Mouse (Mus musculus): ENCODE results near the gene Gm3952. TPM values are rescaled to one million over a fixed set of nuclear protein-coding genes. Genes with fewer than 3 reads are reported as not detected.

Gm3952 gene
- polyA plus RNA-seq, 1 experiment from 2014 or later = not detected

DNA sequence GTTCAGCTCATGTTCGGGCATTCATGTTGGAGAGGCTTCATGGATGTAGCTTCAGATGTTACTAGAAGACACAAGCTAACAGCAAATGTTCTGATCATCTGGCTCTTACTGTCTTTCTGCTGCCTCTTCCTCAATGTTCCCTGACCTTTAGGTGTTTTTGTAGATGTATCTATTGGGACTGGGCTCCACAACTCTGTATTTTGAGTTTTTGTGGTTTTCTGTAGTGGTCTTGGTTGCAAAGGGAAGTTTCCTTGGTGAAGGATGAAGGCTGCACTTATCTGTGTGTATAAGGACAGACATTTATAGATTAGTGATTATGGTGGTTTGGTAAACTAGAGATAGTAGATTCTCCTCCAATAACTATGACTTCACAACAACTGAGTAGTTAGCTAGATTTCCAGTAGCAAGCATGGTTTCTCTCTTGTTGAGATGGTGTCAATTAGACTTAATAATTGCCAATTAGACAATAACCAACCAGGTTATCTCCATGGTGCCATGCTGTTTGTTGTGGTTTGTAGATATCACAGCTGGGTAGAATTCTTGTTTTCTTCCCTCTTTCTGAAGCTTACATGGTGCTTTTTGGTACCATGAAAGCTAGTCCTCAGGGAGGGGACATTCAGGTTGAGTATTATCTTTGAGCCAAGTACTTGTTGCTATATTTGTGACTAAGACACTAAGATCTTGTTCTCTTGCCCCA is 101.6 kb downstream of the Gm3952 start:
- H3K27me3 ChIP-seq = no peaks in the 10 kb centered on the region
- no peak for ATAC-seq (replicated peaks)
- no peak overlapping the region for H3K27ac ChIP-seq (replicated peaks)
- no peaks in the 10 kb centered on the region for H3K36me3 ChIP-seq
- H3K4me2 ChIP-seq (replicated peaks) = no peak overlapping the region
- no peak overlapping the region for H3K4me3 ChIP-seq
- no peaks in the 10 kb centered on the region for H3K4me1 ChIP-seq
- 100% methylated on average over 1 of the region's 1 CpGs for WGBS
- H3K9ac ChIP-seq (replicated peaks) = no peak overlapping the region
- H3K9me3 ChIP-seq = no peaks in the 10 kb centered on the region

Other genes with a start within 250 kb of the Gm3952 start
- gene Itgb1, start 113.0 kb downstream of the Gm3952 start, polyA plus RNA-seq (2015; fragmentation: Nextera tagmentation; extraction: Ambion mirVana) = 88.3 and 93.8 TPM in 2 replicates

Data from forebrain, embryonic 15.5 days (tissue).